Mouse (Mus musculus) large intestine, adult 2 months (tissue): Measurements from ENCODE around the gene Nmur1. TPM values are rescaled to one million over a fixed set of nuclear protein-coding genes. Genes with fewer than 3 reads are reported as not detected.

Source experiments
- DNase-seq: peaks from one replicate; pipeline ENCODE4 v3.0.0-alpha.2; 2012; ENCODE audit warnings: low read depth, low spot score
- WGBS: fragments of 180-500 bp; shearing (Covaris S2); methylation state at CpG from one replicate; pipeline ENCODE4 v1.1.7; 2018; 5-methylcytosine and 5-hydroxymethylcytosine counted together
- polyA plus RNA-seq: library from polyadenylated mRNA; depleted of rRNA; stranded (reverse); fragments of >200 nt; gene quantifications from 2 replicates; pipeline ENCODE4 v1.2.3, GENCODE M21; 2012

Gene Nmur1
- polyA plus RNA-seq, 1 experiment, result 4.4 TPM

GRCm38 (mm10) chr1:86415612-86416184 lies 10.3 kb downstream of the Nmur1 start:
- DNase-seq, result no peak
- 53% methylated on average over 7 of the region's 7 CpGs for WGBS

GRCm38 (mm10) chr1:86415144-86415543 lies 10.9 kb downstream of the Nmur1 start:
- DNase-seq, result no peak
- 57% methylated on average over 2 of the region's 2 CpGs for WGBS

GRCm38 (mm10) chr1:86414715-86415114 lies 11.3 kb downstream of the Nmur1 start:
- 81% methylated on average over 5 of the region's 5 CpGs for WGBS
- no peak for DNase-seq

- 91% methylated on average over 2 of the region's 2 CpGs for WGBS
- no peak for DNase-seq
These were observed 16.6 kb downstream of the Nmur1 start for GRCm38 (mm10) chr1:86409476-86409875.

GRCm38 (mm10) chr1:86408515-86408914 lies 17.5 kb downstream of the Nmur1 start:
- DNase-seq, result no peak
- 61% methylated on average over 10 of the region's 10 CpGs for WGBS

GRCm38 (mm10) chr1:86406914-86407313 lies 19.1 kb downstream of the Nmur1 start:
- no peak for DNase-seq
- 22% methylated on average over 8 of the region's 8 CpGs for WGBS

GRCm38 (mm10) chr1:86406313-86406712 lies 19.7 kb downstream of the Nmur1 start:
- no peak for DNase-seq

GRCm38 (mm10) chr1:86404834-86405233 lies 21.2 kb downstream of the Nmur1 start:
- WGBS, result 59% methylated on average over 5 of the region's 5 CpGs
- DNase-seq, result no peak

More at GRCm38 (mm10) chr1:86406313-86406712, 19.7 kb downstream of the Nmur1 start:
- WGBS, result 57% methylated on average over 4 of the region's 4 CpGs

GRCm38 (mm10) chr1:86400096-86400754 lies 25.8 kb downstream of the Nmur1 start:
- no peak for DNase-seq
- 75% methylated on average over 8 of the region's 8 CpGs for WGBS

GRCm38 (mm10) chr1:86399322-86399721 lies 26.7 kb downstream of the Nmur1 start:
- WGBS, result 64% methylated on average over 3 of the region's 3 CpGs
- no peak for DNase-seq

- no peak for DNase-seq
These were observed 27.8 kb downstream of the Nmur1 start for GRCm38 (mm10) chr1:86398222-86398621.

GRCm38 (mm10) chr1:86397621-86398020 lies 28.4 kb downstream of the Nmur1 start:
- no peak for DNase-seq
- 59% methylated on average over 8 of the region's 8 CpGs for WGBS

More at GRCm38 (mm10) chr1:86398222-86398621, 27.8 kb downstream of the Nmur1 start:
- 29% methylated on average over 7 of the region's 7 CpGs for WGBS

- no peak for DNase-seq
These were observed 30.1 kb downstream of the Nmur1 start for GRCm38 (mm10) chr1:86395897-86396296.

GRCm38 (mm10) chr1:86394246-86394645 lies 31.8 kb downstream of the Nmur1 start:
- 84% methylated on average over 3 of the region's 3 CpGs for WGBS
- DNase-seq, result no peak

More at GRCm38 (mm10) chr1:86395897-86396296, 30.1 kb downstream of the Nmur1 start:
- 80% methylated on average over 7 of the region's 7 CpGs for WGBS

GRCm38 (mm10) chr1:86393219-86393618 lies 32.8 kb downstream of the Nmur1 start:
- 77% methylated on average over 3 of the region's 3 CpGs for WGBS
- no peak for DNase-seq

GRCm38 (mm10) chr1:86391425-86391824 lies 34.6 kb downstream of the Nmur1 start:
- WGBS, result 80% methylated on average over 2 of the region's 2 CpGs
- no peak for DNase-seq

GRCm38 (mm10) chr1:86389230-86389629 lies 36.8 kb downstream of the Nmur1 start:
- peak; percentile 16 for DNase-seq
- 2% methylated on average over 11 of the region's 11 CpGs for WGBS

GRCm38 (mm10) chr1:86381027-86381426 lies 45.0 kb downstream of the Nmur1 start:
- WGBS, result 30% methylated on average over 13 of the region's 13 CpGs
- DNase-seq, result no peak

GRCm38 (mm10) chr1:86379161-86379569 lies 46.9 kb downstream of the Nmur1 start:
- DNase-seq, result no peak
- WGBS, result 72% methylated on average over 9 of the region's 9 CpGs

GRCm38 (mm10) chr1:86378662-86379061 lies 47.4 kb downstream of the Nmur1 start:
- no peak for DNase-seq
- 27% methylated on average over 6 of the region's 6 CpGs for WGBS

GRCm38 (mm10) chr1:86376354-86376753 lies 49.7 kb downstream of the Nmur1 start:
- DNase-seq, result no peak
- WGBS, result 78% methylated on average over 5 of the region's 5 CpGs
